Mouse (Mus musculus): ENCODE measurements at regions not wholly inside any gene's neighbourhood (a gene's known extent, or its start where the extent isn't known, plus 50 kb on each side); places are given as distances from the start of the nearest gene placed in this dataset.
A peak's percentile ranks its signal among the peaks of the same experiment; 100 is the strongest.

DNA sequence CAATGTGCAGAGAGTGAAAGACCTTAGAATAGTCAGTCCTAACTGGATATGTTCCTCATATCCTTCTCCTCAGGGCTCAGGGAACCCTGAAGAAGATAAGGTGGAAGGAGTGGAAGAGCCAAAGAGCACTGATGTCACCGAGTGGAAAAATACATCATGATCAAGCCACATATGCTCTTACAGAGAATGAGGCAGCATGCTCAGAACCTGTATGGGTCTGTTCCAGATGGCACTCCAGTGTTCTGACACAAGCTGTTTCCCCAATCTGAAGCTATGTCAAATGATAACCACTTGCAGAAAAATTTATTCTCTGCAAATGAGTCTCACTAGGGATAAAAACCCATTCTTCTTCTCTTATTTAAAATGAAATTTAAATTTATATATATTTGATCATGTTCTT is 572.6 kb upstream of the Robo2 start:
- DNase-seq (ENCODE audit: low spot score) = no peak
- no peak for ATAC-seq (ENCODE audit: low FRiP score)
- TF ChIP-seq CTCF (IDR thresholded peaks at IDR 0.05) = no peak
- Histone ChIP-seq H3K9me3 (ENCODE audit: low read length) (no peaks in the 10 kb centered on the region), H3K27me3 (ENCODE audit: insufficient read depth, low read length) (no peaks in the 10 kb centered on the region), H3K9ac (replicated peaks; ENCODE audit: low read length, poor library complexity, severe bottlenecking) (no peak overlapping the region), H3K27ac (ENCODE audit: low read depth, low read length) (no peak overlapping the region), H3K4me3 (ENCODE audit: low read depth, low read length) (no peak overlapping the region), H3K4me2 (ENCODE audit: low read depth, low read length, poor library complexity, severe bottlenecking) (no peak overlapping the region), H3K36me3 (ENCODE audit: insufficient read depth, low read length) (no peaks in the 10 kb centered on the region), H3K4me1 (ENCODE audit: insufficient read depth, low read length) (no peaks in the 10 kb centered on the region)
- whole genome bisulfite sequencing = 93% methylated on average over 1 of the region's 1 CpGs

- WGBS = 89% methylated on average over 4 of the region's 4 CpGs
- H3K4me1 ChIP-seq (ENCODE audit: insufficient read depth, low read length) = no peaks in the 10 kb centered on the region
- no peaks in the 10 kb centered on the region for H3K36me3 ChIP-seq (ENCODE audit: insufficient read depth, low read length)
- no peak overlapping the region for H3K9ac ChIP-seq (replicated peaks; ENCODE audit: low read length, poor library complexity, severe bottlenecking)
- DNase-seq (ENCODE audit: low spot score) (no peak), ATAC-seq (ENCODE audit: low FRiP score) (no peak)
- no peaks in the 10 kb centered on the region for H3K9me3 ChIP-seq (ENCODE audit: low read length)
- H3K4me3 ChIP-seq (ENCODE audit: low read depth, low read length) = no peak overlapping the region
- H3K27ac ChIP-seq (ENCODE audit: low read depth, low read length) = no peak overlapping the region
- H3K27me3 ChIP-seq (ENCODE audit: insufficient read depth, low read length) = no peaks in the 10 kb centered on the region
- no peak for TF ChIP-seq CTCF (IDR thresholded peaks at IDR 0.05)
- H3K4me2 ChIP-seq (ENCODE audit: low read depth, low read length, poor library complexity, severe bottlenecking) = no peak overlapping the region
These were observed 554.5 kb upstream of the Robo2 start for GRCm38 (mm10) chr16:74966099-74966498.

DNA sequence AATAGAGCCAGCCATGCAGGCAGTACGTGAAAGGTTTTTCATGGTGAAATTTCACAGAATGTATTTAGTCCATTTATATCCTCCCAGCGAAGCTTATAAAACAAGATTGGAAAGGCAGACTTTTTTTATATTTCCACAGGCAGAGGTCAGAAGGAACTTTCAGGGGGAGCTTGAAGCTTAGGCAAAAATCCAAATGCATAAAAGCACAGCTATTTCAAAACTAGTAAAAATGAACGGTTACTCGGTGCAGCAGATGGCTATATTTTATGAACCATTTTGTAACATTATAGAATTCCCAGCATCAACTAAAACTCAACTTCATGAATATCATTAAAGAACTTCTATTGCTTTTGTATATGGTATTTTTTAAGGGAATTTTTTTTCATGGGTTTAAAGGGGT is 518.1 kb upstream of the Robo2 start:
- Histone ChIP-seq H3K4me1 (ENCODE audit: insufficient read depth, low read length) (no peaks in the 10 kb centered on the region), H3K4me3 (ENCODE audit: low read depth, low read length) (no peak overlapping the region), H3K4me2 (ENCODE audit: low read depth, low read length, poor library complexity, severe bottlenecking) (no peak overlapping the region), H3K9ac (replicated peaks; ENCODE audit: low read length, poor library complexity, severe bottlenecking) (no peak overlapping the region), H3K9me3 (ENCODE audit: low read length) (no peaks in the 10 kb centered on the region), H3K27me3 (ENCODE audit: insufficient read depth, low read length) (no peaks in the 10 kb centered on the region), H3K36me3 (ENCODE audit: insufficient read depth, low read length) (no peaks in the 10 kb centered on the region), H3K27ac (ENCODE audit: low read depth, low read length) (no peak overlapping the region)
- 63% methylated on average over 4 of the region's 4 CpGs for WGBS
- no peak for ATAC-seq (ENCODE audit: low FRiP score)
- no peak for DNase-seq (ENCODE audit: low spot score)
- TF ChIP-seq CTCF (IDR thresholded peaks at IDR 0.05) = no peak

DNA sequence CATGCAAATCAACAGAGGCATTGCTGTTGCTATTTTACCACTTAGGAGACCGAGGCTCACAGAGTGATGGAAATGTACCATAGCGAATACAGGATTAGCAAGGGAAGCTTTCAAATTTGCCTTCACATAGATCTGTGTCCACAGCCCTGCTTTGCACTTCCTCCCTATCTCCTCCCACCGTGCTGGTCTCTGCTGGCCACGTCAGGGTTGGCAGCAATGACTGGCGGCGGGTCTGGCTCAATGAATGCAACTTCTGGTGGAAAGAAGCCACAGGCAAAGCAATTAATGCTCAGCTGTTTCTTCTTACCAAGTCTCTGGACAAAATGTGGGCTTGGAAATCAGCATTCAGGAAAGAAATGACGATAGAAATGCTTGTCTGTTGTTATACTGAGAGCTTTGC is 489.2 kb upstream of the Robo2 start:
- Histone ChIP-seq H3K9ac (replicated peaks; ENCODE audit: low read length, poor library complexity, severe bottlenecking) (no peak overlapping the region), H3K4me1 (ENCODE audit: insufficient read depth, low read length) (no peaks in the 10 kb centered on the region), H3K27ac (ENCODE audit: low read depth, low read length) (no peak overlapping the region; the same call in 1 of the 2 replicates), H3K27me3 (ENCODE audit: insufficient read depth, low read length) (no peaks in the 10 kb centered on the region), H3K4me3 (ENCODE audit: low read depth, low read length) (no peak overlapping the region), H3K36me3 (ENCODE audit: insufficient read depth, low read length) (no peaks in the 10 kb centered on the region), H3K9me3 (ENCODE audit: low read length) (no peaks in the 10 kb centered on the region), H3K4me2 (ENCODE audit: low read depth, low read length, poor library complexity, severe bottlenecking) (peak overlapping the region; percentile 15; the same call in 1 of the 2 replicates)
- ATAC-seq (ENCODE audit: low FRiP score) (peak; percentile 62; the same call in 1 of the 2 replicates), DNase-seq (ENCODE audit: low spot score) (peak; percentile 63)
- 43% methylated on average over 7 of the region's 7 CpGs for WGBS
- no peak for TF ChIP-seq CTCF (IDR thresholded peaks at IDR 0.05)

- DNase-seq (ENCODE audit: low spot score) = no peak
- 54% methylated on average over 1 of the region's 1 CpGs for WGBS
- no peaks in the 10 kb centered on the region for H3K36me3 ChIP-seq (ENCODE audit: insufficient read depth, low read length)
- no peak overlapping the region for H3K9ac ChIP-seq (replicated peaks; ENCODE audit: low read length, poor library complexity, severe bottlenecking)
- ATAC-seq (ENCODE audit: low FRiP score) = no peak
- H3K4me2 ChIP-seq (ENCODE audit: low read depth, low read length, poor library complexity, severe bottlenecking) = no peak overlapping the region
- H3K4me3 ChIP-seq (ENCODE audit: low read depth, low read length) = no peak overlapping the region
- no peaks in the 10 kb centered on the region for H3K9me3 ChIP-seq (ENCODE audit: low read length)
- H3K27me3 ChIP-seq (ENCODE audit: insufficient read depth, low read length) = no peaks in the 10 kb centered on the region
- TF ChIP-seq CTCF (IDR thresholded peaks at IDR 0.05) = no peak
- no peaks in the 10 kb centered on the region for H3K4me1 ChIP-seq (ENCODE audit: insufficient read depth, low read length)
- no peak overlapping the region for H3K27ac ChIP-seq (ENCODE audit: low read depth, low read length)
These were observed 476.1 kb upstream of the Robo2 start for GRCm38 (mm10) chr16:74887724-74888123.

- Histone ChIP-seq H3K9ac (replicated peaks; ENCODE audit: low read length, poor library complexity, severe bottlenecking) (no peak overlapping the region), H3K27ac (ENCODE audit: low read depth, low read length) (no peak overlapping the region), H3K4me3 (ENCODE audit: low read depth, low read length) (no peak overlapping the region), H3K4me2 (ENCODE audit: low read depth, low read length, poor library complexity, severe bottlenecking) (no peak overlapping the region), H3K27me3 (ENCODE audit: insufficient read depth, low read length) (no peaks in the 10 kb centered on the region), H3K4me1 (ENCODE audit: insufficient read depth, low read length) (peaks cover 2% of the 10 kb centered on the region; the same call in 1 of the 2 replicates), H3K9me3 (ENCODE audit: low read length) (no peaks in the 10 kb centered on the region), H3K36me3 (ENCODE audit: insufficient read depth, low read length) (no peaks in the 10 kb centered on the region)
- no peak for ATAC-seq (ENCODE audit: low FRiP score)
- no peak for DNase-seq (ENCODE audit: low spot score)
- WGBS = 91% methylated on average over 3 of the region's 3 CpGs
- no peak for TF ChIP-seq CTCF (IDR thresholded peaks at IDR 0.05)
These were observed 467.0 kb upstream of the Robo2 start for GRCm38 (mm10) chr16:74878603-74879002.

All from midbrain, postnatal 0 days (tissue).